Mouse (Mus musculus) mesoderm, embryonic 11.5 days (tissue): ENCODE results near the gene Anks1b.

Experiments used
- DNase-seq: peaks from one replicate; pipeline ENCODE4 v3.0.0-alpha.2; 2012; ENCODE audit warnings: low read depth, low spot score

The Anks1b gene

DNA sequence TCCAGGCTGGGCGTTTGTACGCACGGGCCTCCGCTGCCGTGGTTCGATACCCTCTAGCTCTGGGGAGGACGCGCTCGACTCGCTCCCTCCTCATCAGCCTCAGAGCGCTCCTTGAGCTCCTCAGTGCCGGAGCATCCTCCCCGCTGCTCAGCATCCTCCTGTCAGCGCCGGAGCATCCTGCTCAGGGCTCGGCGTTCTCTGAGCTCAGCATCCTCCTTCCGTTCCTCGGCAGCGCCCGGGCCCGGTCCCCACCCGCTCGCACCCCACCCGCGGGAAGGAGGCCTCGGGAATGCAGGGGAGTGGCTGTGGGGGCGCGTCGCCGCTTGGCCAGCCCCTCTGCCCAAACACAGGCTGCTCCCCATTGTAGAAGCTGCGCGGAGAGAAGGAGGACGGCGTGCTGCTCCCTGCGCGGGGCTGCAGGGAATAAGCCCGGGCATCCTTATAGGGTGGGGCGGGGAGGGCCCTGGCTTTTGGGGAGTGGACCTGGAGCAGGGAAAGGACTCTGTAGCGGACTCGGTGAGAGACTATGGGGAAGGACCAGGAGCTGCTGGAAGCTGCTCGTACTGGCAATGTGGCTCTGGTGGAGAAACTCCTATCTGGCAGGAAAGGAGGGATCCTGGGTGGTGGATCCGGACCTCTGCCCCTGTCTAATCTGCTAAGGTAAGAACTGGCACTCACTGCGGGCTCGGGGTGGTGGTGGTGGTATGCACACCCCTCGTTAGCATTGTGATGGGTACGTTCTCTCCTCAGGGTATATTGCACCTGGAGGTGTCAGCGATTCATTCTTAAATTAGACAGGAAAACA lies at the start of gene Anks1b:
Anks1b (plus strand) TSS at position 364 of the 805 bp plus-strand sequence.
- DNase-seq, result peak; percentile 50

DNA sequence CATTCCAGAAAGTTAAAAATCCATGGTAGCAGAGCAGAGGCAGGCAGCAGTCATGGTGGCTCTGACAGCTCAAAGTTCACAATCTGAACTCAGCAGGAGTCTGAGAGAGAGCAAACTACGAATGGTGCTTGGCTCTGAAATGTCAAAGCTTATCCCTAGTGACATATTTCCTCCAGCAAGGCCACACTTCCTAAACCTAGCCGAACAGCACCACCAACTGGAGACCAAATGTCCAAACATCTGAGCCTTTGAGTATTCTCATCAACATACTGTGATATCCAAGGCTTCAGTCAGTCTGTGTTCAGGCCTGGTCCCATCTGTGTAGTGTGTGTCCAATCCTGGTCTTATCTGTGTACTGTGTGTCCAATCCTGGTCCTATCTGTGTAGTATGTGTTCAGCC lies 49.4 kb upstream of the Anks1b start:
- peak; percentile 18 for DNase-seq

DNA sequence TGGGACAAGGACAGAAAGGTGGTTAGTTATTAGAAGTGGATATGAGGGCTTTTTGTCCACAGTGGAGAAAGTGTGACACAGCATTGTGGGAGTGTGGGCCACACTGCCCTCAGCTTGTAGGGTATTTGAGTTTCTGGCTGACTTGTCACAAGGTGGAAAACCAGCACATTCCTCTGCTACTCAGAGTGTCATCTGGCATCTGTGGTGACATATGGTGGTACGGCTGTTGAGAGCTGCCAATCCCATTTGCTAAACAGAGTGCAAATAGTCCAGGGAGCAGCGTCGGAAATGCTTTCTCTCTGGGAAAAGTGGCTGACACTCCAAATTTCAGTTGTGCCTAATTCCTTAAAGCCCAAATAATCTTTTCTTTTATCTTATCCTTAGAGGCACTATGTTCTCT lies 46.4 kb upstream of the Anks1b start:
- peak; percentile 11 for DNase-seq

DNA sequence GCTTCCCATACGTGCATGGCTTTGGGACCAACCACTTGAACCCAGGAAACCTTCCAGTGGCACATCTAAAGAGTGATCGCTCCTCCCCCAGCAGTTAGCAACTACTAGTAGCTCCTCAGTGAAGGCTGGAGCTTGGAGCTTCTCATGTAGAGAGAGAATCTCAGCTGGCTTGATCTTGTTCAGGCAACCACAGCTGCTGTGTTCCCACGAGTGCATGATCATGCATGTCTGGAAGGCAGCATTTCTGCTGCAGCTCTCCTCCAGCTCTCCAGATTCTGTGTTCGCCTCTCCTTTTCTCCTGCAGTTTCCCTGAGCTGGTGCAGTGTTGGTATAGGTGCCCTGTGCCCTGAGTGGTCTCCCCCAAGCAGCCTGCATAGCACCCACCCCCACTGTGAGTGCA lies 41.0 kb upstream of the Anks1b start:
- no peak for DNase-seq

DNA sequence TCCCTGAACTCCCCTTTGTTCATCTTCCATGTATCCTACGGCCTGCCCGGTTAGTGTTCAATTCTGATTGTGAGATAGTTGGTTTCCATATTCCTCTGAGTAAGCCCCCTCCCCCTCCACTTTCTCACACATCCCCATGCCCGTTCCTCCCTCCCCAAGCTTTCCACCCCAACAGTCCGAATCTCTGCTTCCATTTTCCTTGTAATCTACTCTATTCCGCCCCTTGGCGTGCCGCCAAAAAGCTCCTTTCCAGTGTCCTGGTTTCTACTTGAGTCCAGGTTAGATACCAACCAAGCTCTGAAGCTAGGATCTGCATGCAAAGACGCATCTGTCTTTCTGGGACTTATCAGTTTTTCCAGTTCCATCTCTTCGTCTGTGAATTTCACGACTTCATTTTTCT lies 40.1 kb upstream of the Anks1b start:
- DNase-seq, result no peak

DNA sequence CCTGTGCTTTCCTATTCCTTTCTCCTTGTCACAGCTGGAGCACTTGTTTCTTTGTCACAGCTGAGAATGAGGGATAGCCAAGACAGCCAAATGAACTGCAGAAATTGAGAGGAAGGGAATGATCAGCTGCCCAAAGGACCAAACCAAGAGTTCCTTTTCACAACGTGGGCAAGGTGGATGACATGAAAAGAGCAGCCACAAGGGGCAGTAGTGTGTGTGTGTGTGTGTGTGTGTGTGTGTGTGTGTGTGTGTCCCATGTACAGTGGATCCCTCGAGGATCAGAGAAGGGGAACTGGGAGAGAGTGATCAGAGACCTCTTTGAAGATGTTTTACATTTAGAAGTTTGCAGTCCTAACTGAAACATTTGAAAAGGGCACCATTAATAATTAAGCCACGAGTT lies 35.8 kb upstream of the Anks1b start:
- no peak for DNase-seq

DNA sequence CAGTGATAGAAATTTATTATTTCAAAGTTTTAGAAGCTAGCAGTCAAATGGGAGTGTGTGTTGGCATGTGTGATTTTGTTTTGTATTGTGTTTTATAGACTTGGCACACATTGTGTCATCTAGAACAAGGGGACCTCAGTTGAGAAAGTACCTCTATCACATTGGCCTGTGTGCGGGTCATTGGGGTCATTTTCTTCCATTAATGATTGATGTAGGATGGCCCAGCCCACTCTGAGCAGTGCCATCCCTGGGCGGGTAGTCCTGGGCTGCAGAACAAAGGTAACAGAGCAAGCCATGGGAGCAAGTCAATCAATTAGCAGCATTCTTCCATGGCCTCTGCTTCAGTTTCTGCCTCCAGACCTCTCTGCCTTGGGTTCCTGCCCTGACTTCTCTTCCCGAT lies 34.5 kb upstream of the Anks1b start:
- no peak for DNase-seq

DNA sequence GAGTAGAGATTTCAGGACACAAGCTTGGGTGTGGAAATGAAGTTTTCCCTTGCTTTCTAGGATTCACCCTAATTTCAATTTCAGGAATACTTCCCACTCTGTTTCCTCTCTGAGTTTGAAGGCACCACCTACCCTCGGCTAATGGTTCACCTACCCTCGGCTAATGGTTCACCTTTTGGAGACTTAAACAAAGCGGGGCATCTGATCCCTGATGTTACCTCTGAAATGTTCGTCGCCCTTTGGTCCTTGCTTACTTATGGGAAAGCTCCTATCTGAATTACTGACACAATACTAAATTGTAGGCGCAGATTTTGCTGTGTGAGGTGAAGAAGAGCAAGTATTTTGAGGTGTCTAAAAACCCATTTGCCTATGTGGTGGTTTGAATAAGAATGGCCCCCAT lies 22.4 kb upstream of the Anks1b start:
- no peak for DNase-seq

DNA sequence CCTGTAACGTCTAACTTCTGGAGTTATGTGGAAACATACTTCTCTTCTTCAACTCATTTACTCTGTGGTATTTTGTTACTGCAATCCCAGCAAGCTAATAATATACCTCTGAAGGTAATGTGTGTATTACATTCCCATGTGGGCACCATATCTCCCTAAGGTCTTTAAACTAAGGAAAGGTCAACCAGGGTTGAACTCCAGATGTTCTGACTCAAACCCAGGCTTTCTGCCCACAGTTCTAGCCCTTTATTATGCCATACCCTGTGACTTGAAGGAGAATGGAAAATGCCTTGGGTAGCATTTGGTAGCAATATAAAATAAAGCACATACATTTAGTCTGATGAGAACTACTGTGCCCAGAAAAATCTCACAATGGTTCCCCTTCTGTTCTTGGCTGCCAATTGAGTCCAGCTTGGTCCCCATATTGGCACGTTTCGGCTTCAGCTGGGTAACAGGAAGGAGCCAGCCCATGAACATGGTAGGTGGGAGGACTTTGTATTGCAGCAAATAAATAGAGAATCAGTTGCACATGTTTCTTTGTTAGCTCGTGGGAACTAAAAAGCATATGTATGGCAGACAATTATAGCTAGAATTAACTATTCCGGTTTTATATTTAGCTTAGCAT lies 17.9 kb upstream of the Anks1b start:
- peak; percentile 23 for DNase-seq

DNA sequence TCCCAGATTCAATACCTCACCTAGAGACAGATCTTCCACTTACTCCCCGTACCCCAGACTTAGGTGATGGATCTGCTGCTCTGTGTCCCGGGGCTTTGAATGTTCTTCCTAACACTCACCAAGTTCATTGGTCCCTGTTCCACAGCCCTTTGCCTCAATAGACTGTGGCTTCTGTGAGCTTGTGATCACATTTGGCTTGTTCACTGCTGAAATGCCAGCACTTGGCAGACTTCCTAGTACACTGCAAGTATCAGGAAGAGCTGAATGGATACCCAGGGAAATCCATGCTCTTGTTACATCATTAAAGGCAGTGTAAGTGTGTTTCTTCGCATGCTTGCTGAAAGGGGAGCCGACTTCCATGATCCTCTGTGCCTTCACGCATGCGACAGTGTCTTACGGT lies 17.0 kb upstream of the Anks1b start:
- no peak for DNase-seq

DNA sequence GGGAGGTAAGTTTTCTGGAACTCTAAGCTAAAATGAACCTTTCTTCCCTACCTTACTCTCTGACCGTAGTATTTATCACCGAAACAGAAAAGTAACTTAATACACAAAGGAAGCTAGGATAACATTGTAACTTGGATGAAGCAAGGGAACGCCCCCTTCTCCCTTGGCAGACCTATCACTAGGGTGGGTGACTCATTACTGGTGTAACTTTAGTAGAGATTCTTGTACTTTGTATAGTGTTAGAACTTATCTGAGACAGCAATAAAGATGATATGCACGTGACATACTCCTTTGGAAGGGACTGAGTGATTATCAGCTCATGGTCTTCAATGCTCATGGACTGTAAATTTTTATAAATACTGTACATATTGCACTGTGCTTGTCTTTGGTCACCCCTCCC lies 5.1 kb upstream of the Anks1b start:
- no peak for DNase-seq

DNA sequence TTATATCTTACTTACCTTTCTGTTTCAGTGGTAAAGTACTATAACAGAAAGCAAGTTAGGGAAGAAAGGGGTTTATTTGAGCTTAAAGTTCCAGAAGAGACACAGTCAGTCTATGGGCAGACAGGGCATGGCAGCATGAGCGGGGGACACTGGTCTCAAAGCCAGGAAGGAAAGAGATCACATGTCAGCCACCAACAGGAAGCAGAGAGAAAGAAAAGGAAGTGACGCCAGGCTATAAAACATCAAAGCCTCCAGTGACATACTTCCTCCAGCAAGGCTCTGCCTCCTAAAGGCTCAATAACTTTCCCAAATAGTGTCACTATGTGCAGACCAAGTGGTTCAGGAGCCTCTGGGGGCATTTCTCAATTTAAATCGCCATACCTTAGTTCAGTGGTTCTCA lies 4.5 kb upstream of the Anks1b start:
- DNase-seq, result no peak

DNA sequence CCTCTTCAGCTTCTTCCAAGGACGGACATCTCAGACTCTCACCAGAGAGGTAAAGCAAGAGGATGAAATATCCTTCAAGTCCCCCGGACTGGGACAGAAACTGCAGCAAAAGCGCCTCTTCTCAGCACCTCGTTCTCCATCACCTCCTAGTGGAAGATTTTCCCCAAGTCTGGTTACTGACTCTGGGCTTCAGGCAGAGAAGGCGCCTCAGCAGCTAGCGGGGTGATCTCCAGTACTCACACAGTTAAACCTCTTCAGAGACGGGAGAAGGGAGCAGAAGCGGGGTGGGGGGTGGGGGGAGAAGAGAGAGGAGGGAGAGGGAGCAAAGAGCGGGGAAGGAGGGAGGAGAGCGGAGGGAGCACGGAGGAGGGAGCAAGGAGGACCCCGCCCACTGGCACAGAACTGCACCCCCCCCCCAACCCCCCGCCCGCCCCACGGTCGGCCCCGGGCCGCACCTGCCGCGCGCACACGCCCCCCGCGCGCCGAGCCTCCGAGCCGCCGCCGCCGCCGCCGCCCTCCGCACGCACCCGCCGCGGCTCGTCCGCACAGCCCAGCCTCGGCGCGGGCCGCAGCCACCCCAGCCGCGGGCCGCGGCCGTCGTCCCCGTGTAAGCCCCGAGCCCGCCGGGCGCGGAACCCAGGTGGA lies 686 bp upstream of the Anks1b start:
- DNase-seq, result peak; percentile 57

DNA sequence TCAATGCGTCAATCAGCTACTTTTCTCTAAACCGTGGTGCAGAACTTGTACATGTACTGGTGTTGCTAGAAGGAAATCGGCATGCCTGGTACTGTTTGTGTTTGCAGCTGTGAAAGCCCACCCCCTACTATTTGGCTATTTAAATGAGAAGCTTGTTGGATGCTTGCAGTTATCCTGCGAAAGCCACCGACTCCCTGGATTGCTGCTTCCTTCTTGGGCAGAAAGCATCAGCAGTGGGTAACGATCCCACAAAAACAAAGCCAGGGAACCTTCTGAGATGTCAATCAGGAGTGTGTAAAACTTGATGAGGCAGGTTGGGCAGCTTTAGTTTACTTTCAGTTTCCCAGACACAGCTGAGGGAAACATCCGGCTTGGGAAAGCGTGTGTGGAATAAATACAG lies 727 bp downstream of the Anks1b start:
- no peak for DNase-seq

DNA sequence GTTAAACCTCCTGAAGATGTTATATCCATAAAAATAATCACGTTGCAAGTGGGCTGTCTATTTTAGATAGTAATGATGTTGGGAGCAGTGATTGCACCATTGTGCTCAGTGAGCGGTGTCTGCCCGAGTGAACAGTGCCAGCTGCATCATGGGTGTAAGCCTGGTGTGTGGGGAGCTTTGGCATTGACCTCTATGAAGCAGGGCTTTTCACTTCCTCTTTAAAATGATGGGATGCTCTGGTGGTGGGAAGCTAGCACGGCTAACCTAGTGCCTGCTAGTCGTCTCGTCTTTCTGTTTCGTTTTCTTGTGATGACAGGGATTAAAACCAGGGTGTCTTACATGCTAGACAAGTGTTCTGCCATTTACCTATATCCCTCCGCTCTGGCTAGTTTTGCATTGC lies 10.3 kb downstream of the Anks1b start:
- no peak for DNase-seq

DNA sequence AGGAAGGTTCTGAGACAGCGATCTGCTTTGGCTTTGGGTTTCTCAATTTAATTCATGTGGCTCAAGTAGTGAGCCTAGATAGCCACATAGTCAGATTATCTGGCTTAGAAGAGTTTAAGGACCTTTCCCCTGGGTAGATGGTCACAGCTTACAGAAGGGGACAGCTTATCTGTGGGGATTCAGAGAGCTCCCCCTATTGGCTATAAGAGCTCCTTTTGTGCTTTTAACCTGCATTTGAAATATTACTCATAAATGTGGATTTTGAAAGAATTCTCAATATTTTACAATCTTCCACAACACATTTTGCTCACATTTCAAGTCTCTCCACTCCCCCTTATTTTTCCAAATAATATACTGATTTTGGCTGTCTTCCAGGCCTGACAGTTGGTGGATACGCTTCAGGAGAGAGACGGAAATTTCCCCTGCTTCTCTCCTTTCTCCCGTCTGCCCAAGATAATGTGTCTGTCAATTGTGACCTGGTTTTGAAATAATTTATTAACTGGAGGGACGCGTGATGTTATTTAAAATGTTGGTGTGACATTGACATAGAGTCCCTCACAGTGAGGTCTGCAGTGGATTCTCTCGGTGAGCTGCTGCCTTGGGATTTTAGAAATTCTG lies 29.5 kb downstream of the Anks1b start:
- DNase-seq, result no peak

DNA sequence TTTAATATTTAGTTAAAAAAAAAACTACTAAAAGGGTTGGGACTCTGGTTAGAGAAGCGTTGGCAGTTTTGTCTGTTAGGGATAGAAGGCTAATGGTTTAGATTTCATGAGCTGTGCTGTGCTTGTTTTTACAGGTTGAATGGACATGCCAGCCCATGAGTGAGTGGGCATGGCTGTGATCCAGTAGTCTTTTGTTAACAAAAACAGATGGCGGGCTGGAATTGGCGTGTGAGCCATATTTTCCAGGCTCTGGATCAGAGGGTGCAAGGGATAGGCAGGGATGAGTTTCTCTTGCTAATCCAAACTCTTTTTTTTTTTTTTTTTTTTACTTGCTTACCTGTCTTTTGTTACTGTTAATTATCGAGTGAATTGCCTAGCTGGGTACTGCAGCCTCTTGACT lies 38.6 kb downstream of the Anks1b start:
- DNase-seq, result no peak

DNA sequence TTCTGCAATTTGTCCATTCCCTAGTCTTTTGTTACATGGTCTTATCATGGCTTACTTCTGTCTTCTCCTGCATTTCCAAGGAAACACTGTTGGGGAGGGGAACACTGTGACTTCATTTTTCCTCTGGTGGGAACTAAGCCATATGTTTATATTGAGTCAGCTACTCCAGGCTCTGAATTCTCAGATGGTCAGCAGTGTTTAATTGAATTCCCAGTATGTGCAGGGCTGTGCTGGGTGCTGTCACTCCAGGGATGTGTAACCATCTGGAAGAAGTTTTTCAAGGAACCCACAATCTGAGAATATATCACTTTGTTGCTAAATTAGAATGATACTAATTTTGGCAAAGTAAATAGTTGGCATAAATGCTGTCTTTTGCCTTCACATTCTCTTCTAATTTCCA lies 39.9 kb downstream of the Anks1b start:
- no peak for DNase-seq

DNA sequence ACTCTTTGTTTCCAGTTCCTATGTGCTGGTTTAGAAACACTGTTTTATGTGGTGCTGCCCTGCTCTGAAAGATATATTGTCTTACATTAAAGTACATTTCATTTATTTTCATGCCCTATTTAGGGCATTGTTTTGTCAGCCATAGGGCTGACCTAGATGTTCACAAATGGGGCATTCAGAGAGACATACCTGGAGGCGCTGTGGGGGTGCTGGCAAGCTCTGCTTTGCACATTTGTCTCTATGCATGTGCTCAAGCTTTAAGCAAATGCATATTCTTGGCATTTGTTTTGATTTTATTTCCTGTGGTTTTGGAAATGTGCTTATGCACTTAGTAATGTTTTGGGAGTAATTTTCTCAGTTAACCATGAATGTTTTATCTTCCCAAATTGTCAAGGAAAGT lies 43.8 kb downstream of the Anks1b start:
- DNase-seq, result no peak

DNA sequence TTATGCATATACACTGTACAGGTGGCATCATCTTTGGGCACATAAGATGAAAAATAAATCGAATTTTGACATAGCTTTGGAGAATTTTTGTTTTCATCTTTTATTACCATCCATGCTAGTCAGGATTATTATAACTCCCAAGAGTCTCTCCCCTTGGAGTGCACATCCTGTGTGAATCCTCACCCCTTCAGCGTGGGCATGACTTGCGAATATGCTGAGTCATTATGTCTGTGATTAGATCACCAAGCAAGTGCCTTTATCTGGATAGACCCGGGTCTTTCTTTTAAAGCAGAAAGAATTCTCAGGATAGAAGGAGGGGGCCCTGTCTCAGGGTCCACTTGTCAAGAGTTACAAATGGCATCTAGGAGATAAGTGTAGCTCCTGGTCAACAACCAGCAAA lies 48.7 kb downstream of the Anks1b start:
- no peak for DNase-seq

DNA sequence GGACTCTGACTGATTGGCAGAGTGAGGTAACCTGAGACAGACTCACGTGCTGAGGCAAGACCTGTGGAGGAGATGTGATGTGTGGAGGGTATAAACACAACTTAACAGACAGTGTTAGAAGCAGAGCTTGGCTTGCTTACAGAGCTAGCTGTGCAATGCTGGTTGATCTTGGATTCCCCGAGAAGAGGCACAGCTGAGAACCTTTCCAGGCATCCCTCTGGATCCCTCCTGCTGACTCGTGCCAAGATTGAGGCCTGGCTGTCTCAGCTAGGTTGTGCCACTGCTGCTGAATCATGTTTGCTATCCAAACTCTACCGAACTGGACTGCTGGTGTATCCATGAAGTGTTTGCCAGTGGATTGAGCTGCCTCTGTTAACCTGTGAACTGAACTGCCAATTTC lies 68.9 kb downstream of the Anks1b start:
- no peak for DNase-seq

DNA sequence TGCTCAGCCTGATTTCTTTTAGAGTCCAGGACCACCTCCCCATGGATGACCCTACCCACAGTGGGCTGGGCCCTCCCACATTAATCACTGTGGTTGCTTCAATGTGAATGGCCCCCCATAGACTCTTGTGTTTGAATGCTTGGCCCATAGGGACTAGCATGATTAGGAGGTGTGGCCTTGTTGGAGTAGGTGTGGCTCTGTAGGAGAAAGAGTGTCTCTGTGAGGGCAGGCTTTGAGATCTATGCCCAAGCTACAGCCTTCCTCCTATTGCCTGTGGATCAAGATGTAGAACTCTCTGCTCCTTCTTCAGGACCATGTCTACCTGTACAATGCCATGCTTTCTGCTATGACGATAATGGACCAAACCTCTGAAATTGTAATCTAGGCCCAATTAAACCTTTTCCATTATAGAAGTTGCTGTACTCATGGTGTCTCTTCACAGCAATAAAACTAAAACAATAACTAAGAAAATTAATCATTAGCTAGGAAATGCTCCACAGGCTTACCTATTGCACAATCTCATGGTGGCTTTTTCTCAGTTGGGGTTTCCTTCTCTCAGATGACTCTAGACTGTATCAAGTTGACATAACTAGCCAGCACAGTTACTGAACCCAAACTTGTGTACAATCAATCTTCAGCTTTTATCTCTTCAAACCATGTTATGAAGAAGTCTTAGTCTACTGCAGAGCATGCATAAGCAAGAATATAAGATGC lies 73.5 kb downstream of the Anks1b start:
- no peak for DNase-seq
